Mouse (Mus musculus): ENCODE data around the gene Klhl29.

- TF ChIP-seq CTCF (IDR thresholded peaks at IDR 0.05; ENCODE audit: extremely low read depth, insufficient read length, insufficient replicate concordance, low read depth, low read length) (no peak), POLR2A (IDR thresholded peaks at IDR 0.05; ENCODE audit: low read depth, low read length) (no peak)
These were observed 72.4 kb downstream of the Klhl29 start for GRCm38 (mm10) chr12:5303100-5303499.
